Mouse (Mus musculus): ENCODE measurements around the gene Tmem208. TPM values are rescaled to one million over a fixed set of nuclear protein-coding genes. Genes with fewer than 3 reads are reported as not detected.

Gene Tmem208
- 10 to 100 TPM; 27.4 to 27.9 TPM for total RNA-seq (2023)

DNA sequence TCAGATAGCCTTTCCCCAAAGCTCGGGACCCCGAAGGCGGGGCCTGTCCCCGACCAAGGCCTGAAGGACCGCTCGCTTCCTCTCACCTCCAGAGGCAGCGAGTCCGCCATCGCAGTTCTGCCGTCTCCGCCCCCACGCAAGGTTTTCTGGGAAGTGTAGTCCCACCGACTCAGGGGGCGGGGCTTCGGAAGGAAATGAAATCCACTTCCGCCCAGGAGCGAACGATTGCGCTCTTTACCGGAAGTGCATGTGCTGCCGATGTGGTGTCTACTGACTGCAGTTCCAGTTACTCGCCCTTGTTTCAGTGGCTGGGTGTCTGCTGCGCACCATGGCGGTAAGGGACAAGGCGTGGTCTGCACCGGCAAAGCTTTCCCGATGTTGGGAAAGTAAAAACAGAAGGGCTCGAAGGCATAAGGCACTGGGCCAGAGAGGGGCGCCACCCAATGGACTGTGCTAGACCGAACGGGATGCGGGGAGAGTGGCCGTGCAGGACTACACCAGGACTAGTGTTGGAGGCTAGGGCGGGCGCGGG, at the start of gene Tmem208, which contains the start of gene Lrrc29:
Tmem208 (plus strand) TSS at position 214 of the 532 bp plus-strand sequence.
Lrrc29 (minus strand) TSS at position 138 of the 532 bp plus-strand sequence.

DNA sequence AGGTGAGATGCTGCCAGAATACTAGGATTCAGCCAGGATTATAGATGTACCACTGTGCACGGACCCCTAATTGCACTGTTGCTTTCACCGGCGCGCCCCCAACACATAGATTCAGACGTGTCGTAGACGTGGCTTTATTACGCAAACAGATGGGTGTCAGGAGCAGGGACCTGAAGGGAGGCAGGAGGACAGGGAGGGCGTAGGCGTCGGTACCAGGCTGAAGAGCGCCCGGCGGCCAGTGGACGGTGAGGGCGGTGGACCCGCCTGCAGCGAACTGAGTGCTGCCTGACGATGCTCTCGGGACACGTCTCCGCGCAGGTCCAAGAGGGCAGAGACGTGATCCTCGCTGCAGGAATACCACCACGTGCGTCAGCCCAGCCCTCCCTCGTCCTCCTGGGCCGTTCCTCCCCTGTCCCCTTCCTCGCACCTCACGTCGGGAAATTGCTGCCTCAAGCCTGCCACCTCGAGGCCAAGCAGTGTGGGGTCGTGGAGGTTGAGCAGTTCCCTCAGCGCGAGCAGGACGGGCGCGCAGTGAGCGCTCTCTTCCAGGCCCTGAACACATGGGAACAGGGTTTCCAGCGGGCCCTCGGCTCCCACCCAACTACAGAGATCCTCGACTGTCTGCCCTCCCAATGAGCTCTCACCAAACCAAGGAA, 36.2 kb upstream of the Tmem208 start, which contains the start of gene 4931428F04Rik:
4931428F04Rik (minus strand) TSS at position 60 of the 656 bp plus-strand sequence.

DNA sequence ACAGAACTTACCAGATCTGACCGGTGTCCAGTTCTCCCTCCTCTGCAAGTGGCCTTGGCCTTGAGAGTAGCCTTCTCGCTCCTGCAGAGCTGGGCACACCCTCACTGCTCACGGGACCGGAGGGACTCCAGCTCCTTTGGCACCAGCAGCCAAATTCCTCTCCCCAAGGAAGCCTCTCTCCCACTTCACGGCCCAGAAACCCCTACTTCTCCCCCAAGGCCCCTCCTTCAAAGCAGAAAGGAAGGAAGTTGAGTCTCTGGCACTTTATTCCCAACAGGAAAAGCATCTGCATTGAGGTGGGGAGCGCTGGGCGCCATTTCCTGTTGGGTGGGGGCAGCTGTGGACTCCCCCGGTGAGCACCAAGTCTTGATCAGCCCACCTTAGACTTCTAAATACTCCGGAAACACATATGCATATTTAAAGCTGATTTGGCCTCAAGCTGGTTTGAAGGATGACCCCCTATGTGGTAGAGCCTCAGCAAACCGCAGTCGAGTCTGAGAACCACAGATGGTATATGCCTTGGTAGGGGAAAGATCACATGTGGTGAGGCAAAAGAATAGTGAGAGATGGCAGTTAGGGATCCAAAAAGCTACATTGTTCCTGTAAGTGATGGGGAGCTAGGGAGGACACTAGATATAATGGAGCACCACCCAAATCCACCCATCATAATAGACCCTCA, 30.1 kb upstream of the Tmem208 start, which contains the start of gene Exoc3l:
Exoc3l (minus strand) TSS at position 207 of the 679 bp plus-strand sequence.

DNA sequence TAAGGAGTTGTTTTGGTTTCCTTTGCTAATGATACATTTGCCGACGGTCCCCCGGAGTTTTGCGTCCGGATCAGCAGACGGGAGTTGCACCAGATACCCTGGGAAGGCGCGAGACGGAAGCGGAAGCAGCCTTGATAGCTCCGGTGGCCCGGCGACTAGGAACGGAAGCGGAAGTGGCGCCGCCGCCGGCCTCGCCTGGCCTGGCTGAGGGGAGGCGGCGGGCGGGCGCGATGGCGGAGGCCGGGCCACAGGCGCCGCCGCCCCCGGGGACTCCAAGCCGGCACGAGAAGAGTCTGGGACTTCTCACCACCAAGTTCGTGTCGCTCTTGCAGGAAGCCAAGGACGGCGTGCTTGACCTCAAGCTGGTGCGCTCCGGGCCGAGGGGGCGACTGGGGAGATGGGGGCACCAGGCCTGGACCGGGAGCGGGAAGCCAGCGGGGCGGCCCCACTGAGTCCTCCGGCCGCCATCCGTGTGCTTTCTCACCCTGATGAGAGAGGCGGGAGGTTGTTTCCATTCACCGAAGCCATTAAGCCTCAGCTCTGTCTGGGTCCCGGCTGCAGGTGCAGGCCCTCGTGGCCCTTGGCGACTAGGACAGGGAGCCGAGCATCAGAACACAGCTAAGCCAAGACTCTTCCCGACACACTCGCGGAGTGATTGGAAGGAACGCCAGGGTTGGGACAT, 28.5 kb upstream of the Tmem208 start, which contains the start of gene E2f4:
E2f4 (plus strand) TSS at position 153 of the 682 bp plus-strand sequence.

DNA sequence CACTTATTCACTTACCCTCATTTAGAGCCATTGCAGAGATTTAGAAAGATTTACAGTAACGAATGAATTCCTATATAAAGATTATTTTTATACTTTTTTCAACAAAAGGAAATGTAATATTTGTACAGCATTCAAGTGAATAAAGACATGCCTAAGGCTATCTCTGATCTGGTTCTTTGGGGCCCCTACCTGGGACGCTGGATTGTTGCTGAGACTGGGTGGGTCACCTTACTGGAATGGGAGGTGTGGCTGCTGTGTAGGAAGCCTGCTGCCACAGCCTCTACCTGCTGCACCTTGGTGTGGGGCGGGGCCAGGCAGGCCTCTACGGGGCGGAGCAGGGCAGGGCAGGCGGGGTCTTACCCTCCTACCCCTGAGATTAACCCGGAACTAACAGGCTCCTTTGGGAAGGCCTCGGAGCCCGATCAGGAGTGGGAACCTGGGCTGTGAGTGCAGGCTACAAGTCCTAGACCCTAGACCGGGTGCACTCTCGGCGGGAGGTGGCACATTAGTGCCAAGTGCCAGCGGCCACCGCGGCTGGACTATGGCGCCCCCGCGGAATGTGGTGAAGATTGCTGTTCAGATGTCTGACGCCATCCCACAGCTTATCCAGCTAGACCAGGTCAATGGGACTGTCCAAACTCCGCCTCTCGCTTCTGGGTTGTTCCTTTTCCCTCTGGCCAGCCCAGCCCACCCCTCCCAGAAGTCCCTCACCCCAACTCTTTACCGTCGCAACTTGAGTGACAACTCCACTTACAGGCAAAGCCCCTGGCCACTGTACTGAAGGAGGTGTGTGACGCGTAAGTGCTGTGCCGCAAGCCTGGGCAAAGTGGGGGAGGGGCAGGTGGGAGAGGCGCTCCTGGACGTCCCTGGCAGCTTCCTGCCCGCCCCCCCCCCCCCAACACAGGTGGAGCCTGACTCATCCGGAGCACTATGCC, 20.7 kb upstream of the Tmem208 start, which contains the start of gene Elmo3:
Elmo3 (plus strand) TSS at position 391 of the 935 bp plus-strand sequence.

DNA sequence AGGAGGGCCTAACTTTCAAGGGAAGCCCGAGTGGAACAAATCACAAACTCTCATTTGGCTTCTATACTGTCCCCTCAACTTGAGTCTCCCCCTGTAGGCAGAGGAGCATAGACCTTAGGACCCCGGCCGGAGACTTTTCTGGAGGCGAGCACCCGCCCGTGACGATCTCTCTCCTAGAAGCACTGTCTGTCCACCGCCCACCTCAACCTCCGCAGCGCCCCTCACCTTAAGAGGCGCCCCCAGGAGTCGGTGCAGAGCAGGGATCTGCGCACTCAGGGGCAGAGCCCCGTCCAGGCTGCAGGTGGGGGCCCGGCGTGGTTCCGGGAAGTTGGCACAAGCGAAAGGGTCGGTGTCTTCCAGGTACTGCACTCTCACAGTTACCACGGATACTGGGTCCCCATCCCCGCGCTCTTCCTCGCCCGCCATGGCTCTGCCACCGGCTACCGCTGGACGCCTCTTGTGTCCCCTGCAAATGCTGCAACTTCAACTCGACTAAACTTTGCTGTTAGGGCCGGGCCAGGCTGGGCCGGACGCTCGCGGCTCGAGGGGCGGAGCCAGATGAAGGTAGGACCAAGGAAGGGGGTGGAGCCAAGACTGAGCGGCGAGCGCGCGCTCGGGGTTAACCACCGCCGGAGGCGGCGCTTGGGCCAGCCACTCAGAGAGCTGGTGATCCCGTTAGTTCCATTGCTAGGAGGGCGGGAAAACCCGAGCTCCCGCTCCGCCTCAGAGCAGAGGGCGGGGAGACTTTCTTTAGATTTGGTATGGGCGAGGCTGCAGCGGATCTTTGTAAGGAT, 21.5 kb downstream of the Tmem208 start, which contains the start of gene Fhod1:
Fhod1 (minus strand) TSS at position 526 of the 794 bp plus-strand sequence.

DNA sequence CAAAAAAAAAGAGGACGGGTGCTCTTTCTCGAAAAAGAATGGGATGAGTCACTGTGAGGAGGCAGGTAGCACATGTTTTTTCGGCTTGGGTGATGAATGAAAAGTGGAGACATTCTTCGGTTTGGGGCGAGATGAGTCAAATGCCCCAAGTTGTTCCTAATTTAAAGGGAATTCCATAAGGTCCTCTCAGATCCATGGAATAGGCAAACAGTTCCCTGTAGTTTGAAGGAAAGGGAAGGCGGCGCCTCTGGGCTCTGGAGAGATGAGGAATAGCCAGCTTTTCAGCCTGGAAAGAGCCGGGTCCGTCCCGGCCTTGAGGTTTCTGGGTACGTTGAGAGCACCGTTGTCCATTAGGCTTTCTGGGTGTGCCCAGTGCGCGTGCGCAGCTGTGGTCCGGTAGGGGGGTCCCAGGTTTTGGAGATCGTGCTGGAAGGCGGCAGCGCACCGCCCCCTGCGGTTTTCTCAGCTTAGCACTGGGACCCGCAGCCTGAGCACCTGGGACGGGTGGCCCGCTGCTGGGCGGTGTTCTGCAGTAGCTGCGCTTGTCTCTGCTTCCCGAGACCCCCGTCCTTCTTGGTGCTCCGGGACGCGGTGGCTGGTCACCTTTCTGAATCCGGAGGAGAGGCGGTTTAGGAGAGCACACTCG, 22.4 kb downstream of the Tmem208 start, which contains the start of gene Slc9a5:
Slc9a5 (plus strand) TSS at position 394 of the 646 bp plus-strand sequence.

DNA sequence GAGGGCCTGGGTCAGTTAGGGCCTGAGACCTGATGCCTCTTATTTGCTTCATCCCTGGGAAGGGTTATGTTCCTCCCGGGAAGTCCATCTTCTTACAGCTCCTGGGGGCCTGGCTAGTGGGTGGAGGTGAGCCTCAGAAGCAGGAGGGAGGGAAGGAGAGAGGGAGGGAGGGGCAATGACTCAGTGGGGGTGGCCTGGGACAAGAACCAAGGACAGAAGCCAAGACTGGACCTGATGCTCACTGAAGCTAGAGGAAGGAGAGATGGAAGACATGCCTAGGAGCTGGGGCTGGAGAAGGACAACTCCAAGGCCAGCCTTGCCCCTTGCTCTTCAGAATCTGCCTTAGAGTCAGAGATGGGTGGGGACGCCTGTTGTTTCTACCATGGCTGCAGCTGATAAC, 46.9 kb downstream of the Tmem208 start, which contains the start of gene Plekhg4:
Plekhg4 (plus strand) TSS at position 243 of the 400 bp plus-strand sequence.

Other genes with a start within 250 kb of the Tmem208 start
- gene Ces3b, start 242.6 kb upstream of the Tmem208 start, total RNA-seq (2023), result not detected
- not detected for gene Ces4a, start 194.6 kb upstream of the Tmem208 start, total RNA-seq (2023)
- gene Cbfb, start 155.7 kb upstream of the Tmem208 start, total RNA-seq (2023), result 10 to 100 TPM; 75.2 to 82.3 TPM
- 10 to 100 TPM; 35.5 to 39.9 TPM for gene D230025D16Rik, start 101.2 kb upstream of the Tmem208 start, total RNA-seq (2023)
- under 1 TPM; 0.69 to 0.84 TPM for gene B3gnt9, start 71.2 kb upstream of the Tmem208 start, total RNA-seq (2023)
- 10 to 100 TPM; 15.9 to 22.2 TPM for gene Tradd, start 61.7 kb upstream of the Tmem208 start, total RNA-seq (2023)
- 1 to 10 TPM; 4.8 to 4.9 TPM for gene Fbxl8, start 61.7 kb upstream of the Tmem208 start, total RNA-seq (2023)
- not detected for gene Hsf4, start 56.6 kb upstream of the Tmem208 start, total RNA-seq (2023)
- gene Nol3, start 50.2 kb upstream of the Tmem208 start, total RNA-seq (2023), result not detected
- gene 4931428F04Rik, start 36.5 kb upstream of the Tmem208 start, total RNA-seq (2023), result 1 to 10 TPM in 1 of 2 experiments, under 1 TPM in 1; 0.78 to 1.1 TPM
- 1 to 10 TPM in 1 of 2 experiments, under 1 TPM in 1; 0.89 to 1.4 TPM for gene Exoc3l, start 30.3 kb upstream of the Tmem208 start, total RNA-seq (2023)
- gene E2f4, start 28.7 kb upstream of the Tmem208 start, total RNA-seq (2023), result 10 to 100 TPM; 55.7 to 57.8 TPM
- gene Elmo3, start 20.8 kb upstream of the Tmem208 start, total RNA-seq (2023), result 1 to 10 TPM in 1 of 2 experiments, under 1 TPM in 1; 0.84 to 1.1 TPM
- 1 to 10 TPM; 6.0 to 6.4 TPM for gene Lrrc29, start 76 bp upstream of the Tmem208 start, total RNA-seq (2023)
- gene Fhod1, start 21.6 kb downstream of the Tmem208 start, total RNA-seq (2023), result 10 to 100 TPM; 31.8 to 40.1 TPM
- 1 to 10 TPM; 1.1 to 1.5 TPM for gene Slc9a5, start 22.5 kb downstream of the Tmem208 start, total RNA-seq (2023)
- gene Plekhg4, start 46.9 kb downstream of the Tmem208 start, total RNA-seq (2023), result under 1 TPM in 1 of 2 experiments, not detected in 1; 0.13 TPM
- gene Kctd19, start 87.1 kb downstream of the Tmem208 start, total RNA-seq (2023), result not detected
- gene Lrrc36, start 87.2 kb downstream of the Tmem208 start, total RNA-seq (2023), result not detected
- 10 to 100 TPM; 10.9 to 18.1 TPM for gene Tppp3, start 145.2 kb downstream of the Tmem208 start, total RNA-seq (2023)
- gene Zdhhc1, start 170.5 kb downstream of the Tmem208 start, total RNA-seq (2023), result 1 to 10 TPM; 1.8 TPM
- gene Hsd11b2, start 192.4 kb downstream of the Tmem208 start, total RNA-seq (2023), result not detected
- gene Atp6v0d1, start 239.7 kb downstream of the Tmem208 start, total RNA-seq (2023), result 100 to 1,000 TPM; 142 to 159 TPM